Mouse (Mus musculus) thymus, adult 2 months (tissue): ENCODE data around the gene Akap11. TPM values are rescaled to one million over a fixed set of nuclear protein-coding genes. Genes with fewer than 3 reads are reported as not detected.

Experiments used
- DNase-seq: peaks from one replicate; pipeline ENCODE4 v3.0.0; 2021
- H3K27ac ChIP-seq: fragments of 200-500 bp; 2 replicates; pipeline ENCODE4 v1.5.1; 2012; ENCODE audit warnings: low read length, control low read depth; ENCODE audit not compliant: control insufficient read depth, insufficient read depth
- H3K27me3 ChIP-seq: fragments of 200-500 bp; 2 replicates; pipeline ENCODE4 v1.6.1; 2012; ENCODE audit warnings: mild to moderate bottlenecking, low read length, moderate library complexity, mixed read lengths; ENCODE audit not compliant: control insufficient read depth, insufficient read depth
- H3K36me3 ChIP-seq: fragments of 200-500 bp; 2 replicates; pipeline ENCODE4 v1.6.1; 2012; ENCODE audit warnings: mild to moderate bottlenecking, low read length, moderate library complexity; ENCODE audit not compliant: control insufficient read depth, insufficient read depth
- H3K4me1 ChIP-seq: fragments of 200-500 bp; replicated peaks from 2 replicates; pipeline ENCODE4 v1.6.1; 2012; ENCODE audit warnings: low read length; ENCODE audit not compliant: control insufficient read depth, insufficient read depth
- H3K4me3 ChIP-seq: fragments of 200-500 bp; 2 replicates; pipeline ENCODE4 v1.5.1; 2012; ENCODE audit warnings: mild to moderate bottlenecking, low read length, control low read depth, moderate library complexity; ENCODE audit not compliant: control insufficient read depth, insufficient read depth
- CTCF ChIP-seq: fragments of 200-500 bp; IDR thresholded peaks from 2 replicates; pipeline ENCODE4 v1.5.1; 2012; ENCODE audit warnings: mild to moderate bottlenecking, control low read depth, low read length, moderate library complexity, borderline replicate concordance; ENCODE audit not compliant: control insufficient read depth, poor library complexity, insufficient read depth; ENCODE audit errors: extremely low read depth
- POLR2A ChIP-seq: fragments of 200-500 bp; IDR thresholded peaks from 2 replicates; pipeline ENCODE4 v1.6.1; 2012; ENCODE audit warnings: mild to moderate bottlenecking, low read length, control low read depth, moderate library complexity; ENCODE audit not compliant: control insufficient read depth, poor library complexity, insufficient read depth; ENCODE audit errors: extremely low read depth
- WGBS: fragments of 180-500 bp; shearing (Covaris S2); methylation state at CpG from one replicate; pipeline ENCODE4 v1.1.7; 2018; 5-methylcytosine and 5-hydroxymethylcytosine counted together
- polyA plus RNA-seq: library from polyadenylated mRNA; depleted of rRNA; stranded (reverse); fragments of >200 nt; gene quantifications from 2 replicates; pipeline ENCODE4 v1.2.3, GENCODE M21; 2012

Gene Akap11
- polyA plus RNA-seq, 1 experiment = 8.2 TPM

- 22% methylated on average over 14 of the region's 14 CpGs for WGBS
- no peaks in the 10 kb centered on the region for H3K4me1 ChIP-seq
- no peak overlapping the region for H3K4me3 ChIP-seq
- no peak overlapping the region for H3K27ac ChIP-seq
- no peaks in the 10 kb centered on the region for H3K27me3 ChIP-seq
- DNase-seq = peak; percentile 68
- no peaks in the 10 kb centered on the region for H3K36me3 ChIP-seq
- TF ChIP-seq CTCF (peak; percentile 72; the same call in 1 of the 2 replicates), POLR2A (no peak)
These were observed 54.0 kb downstream of the Akap11 start for GRCm38 (mm10) chr14:78482385-78483231.

- no peak for TF ChIP-seq POLR2A
- Histone ChIP-seq H3K27me3 (no peaks in the 10 kb centered on the region), H3K4me1 (no peaks in the 10 kb centered on the region), H3K27ac (no peak overlapping the region), H3K4me3 (no peak overlapping the region), H3K36me3 (no peaks in the 10 kb centered on the region)
- 59% methylated on average over 3 of the region's 3 CpGs for WGBS
- DNase-seq = no peak
These were observed 62.5 kb downstream of the Akap11 start for GRCm38 (mm10) chr14:78474058-78474457.

GRCm38 (mm10) chr14:78470714-78471113, 65.9 kb downstream of the Akap11 start:
- 97% methylated on average over 4 of the region's 4 CpGs for WGBS
- no peak for TF ChIP-seq POLR2A
- no peak for TF ChIP-seq CTCF
- Histone ChIP-seq H3K27me3 (no peaks in the 10 kb centered on the region), H3K27ac (no peak overlapping the region), H3K4me1 (no peaks in the 10 kb centered on the region), H3K36me3 (no peaks in the 10 kb centered on the region), H3K4me3 (no peak overlapping the region)
- no peak for DNase-seq

- H3K27me3 ChIP-seq = no peaks in the 10 kb centered on the region
- no peak overlapping the region for H3K4me3 ChIP-seq
- H3K36me3 ChIP-seq = no peaks in the 10 kb centered on the region
- no peak for DNase-seq
- 92% methylated on average over 7 of the region's 7 CpGs for WGBS
- H3K27ac ChIP-seq = no peak overlapping the region
- no peak for TF ChIP-seq POLR2A
- TF ChIP-seq CTCF = no peak
- no peaks in the 10 kb centered on the region for H3K4me1 ChIP-seq
These were observed 67.6 kb downstream of the Akap11 start for GRCm38 (mm10) chr14:78468991-78469390.

- Histone ChIP-seq H3K27me3 (no peaks in the 10 kb centered on the region), H3K4me3 (no peak overlapping the region), H3K27ac (no peak overlapping the region), H3K36me3 (no peaks in the 10 kb centered on the region), H3K4me1 (no peaks in the 10 kb centered on the region)
- over 99% methylated on average over 4 of the region's 4 CpGs for WGBS
- TF ChIP-seq POLR2A (no peak), CTCF (no peak)
- DNase-seq = no peak
These were observed 68.6 kb downstream of the Akap11 start for GRCm38 (mm10) chr14:78467994-78468393.

- Histone ChIP-seq H3K4me1 (peaks cover 19% of the 10 kb centered on the region), H3K27me3 (no peaks in the 10 kb centered on the region), H3K4me3 (no peak overlapping the region), H3K36me3 (no peaks in the 10 kb centered on the region), H3K27ac (no peak overlapping the region)
- TF ChIP-seq CTCF (no peak), POLR2A (no peak)
- DNase-seq = no peak
- WGBS = 93% methylated on average over 4 of the region's 4 CpGs
These were observed 72.3 kb downstream of the Akap11 start for GRCm38 (mm10) chr14:78464353-78464752.
